Mouse (Mus musculus) liver, embryonic 14.5 days (tissue): Measurements from ENCODE around the gene Cpeb3. TPM values are rescaled to one million over a fixed set of nuclear protein-coding genes. Genes with fewer than 3 reads are reported as not detected.

ENCODE experiments used
- ATAC-seq: fragments of 200-750 bp; cut with Nextera tagmentation; 2 replicates; pipeline ENCODE4 v1.8.0; 2017; ENCODE audit warnings: moderate number of reproducible peaks, mild to moderate bottlenecking, moderate library complexity; ENCODE audit not compliant: insufficient read depth
- DNase-seq, 3 experiments: peaks; one replicate each; pipeline ENCODE4 v3.0.0-alpha.2; 2012 to 2013; ENCODE audit warnings: low read depth in 3 of 3, low spot score in 3 of 3
- H3K27ac ChIP-seq: fragments of 300-500 bp; sonication (generic); 2 replicates; pipeline ENCODE4 v1.5.1; 2014; ENCODE audit warnings: moderate library complexity, mild to moderate bottlenecking, control low read depth, inconsistent platforms
- H3K27me3 ChIP-seq: fragments of 300-500 bp; sonication (generic); 2 replicates; pipeline ENCODE4 v1.6.1; 2014; ENCODE audit warnings: mild to moderate bottlenecking, low read length, moderate library complexity; ENCODE audit not compliant: control insufficient read depth, insufficient read depth
- H3K36me3 ChIP-seq: fragments of 300-500 bp; sonication (generic); replicated peaks from 2 replicates; pipeline ENCODE4 v1.6.1; 2014; ENCODE audit warnings: low read depth; ENCODE audit not compliant: control insufficient read depth, insufficient read depth
- H3K4me1 ChIP-seq, 2 experiments: fragments of 200-500 bp in 1 of 2; fragments of 300-500 bp in 1 of 2; sonication (generic) in 1 of 2; replicated peaks; 2 replicates each; pipeline ENCODE4 v1.6.1; 2012 to 2014; ENCODE audit warnings: antibody characterized with exemption in 1 of 2, inconsistent platforms in 1 of 2, low read length in 1 of 2; ENCODE audit not compliant: control insufficient read depth in 2 of 2, insufficient read depth in 2 of 2
- H3K4me2 ChIP-seq: fragments of 300-500 bp; sonication (generic); 2 replicates; pipeline ENCODE4 v1.6.1; 2014; ENCODE audit warnings: low read depth, mild to moderate bottlenecking, control low read depth, moderate library complexity
- H3K4me3 ChIP-seq, 2 experiments: fragments of 200-500 bp in 1 of 2; fragments of 300-500 bp in 1 of 2; sonication (generic) in 1 of 2; 2 replicates each; pipeline ENCODE4 v1.5.1; 2012 to 2014; ENCODE audit warnings: low read depth in 2 of 2, low read length in 2 of 2, mild to moderate bottlenecking in 2 of 2, control low read depth in 1 of 2, inconsistent platforms in 1 of 2, moderate library complexity in 1 of 2; ENCODE audit not compliant: insufficient read depth in 1 of 2
- H3K9ac ChIP-seq: fragments of 300-500 bp; sonication (generic); replicated peaks from 2 replicates; pipeline ENCODE4 v1.6.1; 2014; ENCODE audit warnings: mild to moderate bottlenecking, control low read depth, moderate library complexity
- H3K9me3 ChIP-seq: fragments of 300-500 bp; sonication (generic); 2 replicates; pipeline ENCODE4 v1.6.1; 2016; ENCODE audit warnings: low read length, mixed read lengths; ENCODE audit not compliant: control insufficient read depth
- CTCF ChIP-seq: IDR thresholded peaks from 2 replicates; pipeline ENCODE4 v1.5.1; 2016; ENCODE audit warnings: antibody characterized with exemption, low read depth, control low read depth
- EP300 ChIP-seq: IDR thresholded peaks from 2 replicates; pipeline ENCODE4 v1.6.1; 2016; ENCODE audit warnings: antibody characterized with exemption, low read depth
- WGBS: fragments of 180-500 bp; shearing (Covaris S2); extraction: QIAGEN DNeasy Blood & Tissue Kit; methylation state at CpG from one replicate; pipeline ENCODE4 v1.1.7; 2014; ENCODE audit not compliant: insufficient replicate concordance; 5-methylcytosine and 5-hydroxymethylcytosine counted together
- polyA plus RNA-seq, 2 experiments: library from polyadenylated mRNA; depleted of rRNA in 1 of 2; stranded (reverse) in 1 of 2; unstranded in 1 of 2; fragments of >200 nt; fragmentation: Nextera tagmentation in 1 of 2; extraction: Ambion mirVana in 1 of 2; gene quantifications; 2 replicates each; pipeline versions ENCODE4 v1.2.1 to v1.2.3; 2012 to 2014

The Cpeb3 gene
- polyA plus RNA-seq, 2 experiments: 1.9 to 2.4 TPM

DNA sequence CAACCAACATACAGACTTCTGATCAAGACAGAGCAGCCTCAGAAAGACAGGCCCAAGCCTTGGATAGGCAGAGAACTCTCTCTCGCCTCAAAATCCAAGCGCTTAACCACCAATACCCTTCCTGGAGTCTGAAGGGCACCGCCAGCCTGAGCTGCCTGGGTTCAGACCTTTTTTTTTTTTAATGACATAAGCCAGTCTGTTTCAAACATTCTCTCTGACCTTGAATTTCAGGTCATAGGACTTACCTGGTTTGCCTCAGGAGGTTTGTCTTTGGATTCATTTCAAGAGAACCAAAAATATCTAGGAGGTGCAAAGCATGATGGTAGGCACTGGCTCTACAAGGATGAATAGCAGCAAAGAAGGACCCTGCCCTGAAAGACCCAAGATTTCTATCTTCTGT lies 134.1 kb downstream of the Cpeb3 start:
- Histone ChIP-seq H3K9me3 (no peaks in the 10 kb centered on the region), H3K4me3 (no peak overlapping the region), H3K9ac (no peak overlapping the region), H3K36me3 (no peaks in the 10 kb centered on the region), H3K4me2 (no peak overlapping the region), H3K27ac (no peak overlapping the region), H3K4me1 (peaks cover 2 to 3% of the 10 kb centered on the region in 2 experiments; a peak in 1 of 4 replicates), H3K27me3 (no peaks in the 10 kb centered on the region)
- no peak for ATAC-seq
- no peak for TF ChIP-seq CTCF
- no peak for TF ChIP-seq EP300
- no peak for DNase-seq
- 86% methylated on average over 3 of the region's 3 CpGs for WGBS

GRCm38 (mm10) chr19:37072871-37073629 lies 135.4 kb downstream of the Cpeb3 start:
- Histone ChIP-seq H3K9me3 (no peaks in the 10 kb centered on the region), H3K27ac (no peak overlapping the region), H3K36me3 (no peaks in the 10 kb centered on the region), H3K9ac (no peak overlapping the region; the same call in 1 of the 2 replicates), H3K4me1 (peaks cover 2 to 3% of the 10 kb centered on the region in 2 experiments; a peak in 1 of 4 replicates), H3K27me3 (no peaks in the 10 kb centered on the region), H3K4me3 (no peak overlapping the region), H3K4me2 (no peak overlapping the region)
- TF ChIP-seq EP300 (no peak), CTCF (no peak)
- WGBS: 55% methylated on average over 5 of the region's 5 CpGs
- DNase-seq: no peak
- ATAC-seq: no peak

GRCm38 (mm10) chr19:37069243-37069642 lies 139.2 kb downstream of the Cpeb3 start:
- WGBS: 80% methylated on average over 4 of the region's 4 CpGs
- H3K4me3 ChIP-seq: no peak overlapping the region
- no peak for ATAC-seq
- H3K36me3 ChIP-seq: no peaks in the 10 kb centered on the region
- no peaks in the 10 kb centered on the region for H3K27me3 ChIP-seq
- no peak overlapping the region for H3K27ac ChIP-seq
- H3K9me3 ChIP-seq: no peaks in the 10 kb centered on the region
- H3K4me2 ChIP-seq: no peak overlapping the region
- TF ChIP-seq EP300 (no peak), CTCF (no peak)
- no peak for DNase-seq
- H3K4me1 ChIP-seq: peaks cover 2 to 3% of the 10 kb centered on the region in 2 experiments; a peak in 1 of 4 replicates
- no peak overlapping the region for H3K9ac ChIP-seq

- Histone ChIP-seq H3K4me2 (no peak overlapping the region), H3K9me3 (no peaks in the 10 kb centered on the region), H3K4me1 (no peaks in the 10 kb centered on the region; a peak in 1 of 4 replicates), H3K27me3 (no peaks in the 10 kb centered on the region), H3K27ac (no peak overlapping the region), H3K9ac (no peak overlapping the region), H3K4me3 (no peak overlapping the region), H3K36me3 (no peaks in the 10 kb centered on the region)
- no peak for TF ChIP-seq CTCF
- no peak for TF ChIP-seq EP300
- WGBS: 81% methylated on average over 4 of the region's 4 CpGs
- ATAC-seq (no peak), DNase-seq (no peak)
Measured at GRCm38 (mm10) chr19:37060078-37060477, 148.3 kb downstream of the Cpeb3 start.

- peak in 2 of 3 experiments; percentile 9 to 12 for DNase-seq
Measured at GRCm38 (mm10) chr19:37059623-37060022, 148.8 kb downstream of the Cpeb3 start.

More at GRCm38 (mm10) chr19:37059623-37060022, 148.8 kb downstream of the Cpeb3 start:
- H3K9ac ChIP-seq: no peak overlapping the region
- H3K27ac ChIP-seq: no peak overlapping the region
- H3K9me3 ChIP-seq: no peaks in the 10 kb centered on the region
- H3K4me2 ChIP-seq: no peak overlapping the region
- H3K4me1 ChIP-seq: no peaks in the 10 kb centered on the region; a peak in 1 of 4 replicates
- no peak overlapping the region for H3K4me3 ChIP-seq
- 20% methylated on average over 2 of the region's 2 CpGs for WGBS
- TF ChIP-seq CTCF (no peak), EP300 (no peak)
- no peaks in the 10 kb centered on the region for H3K36me3 ChIP-seq
- no peak for ATAC-seq
- H3K27me3 ChIP-seq: no peaks in the 10 kb centered on the region
